Mouse (Mus musculus): ENCODE measurements around the gene Taf13.

Taf13 gene

DNA sequence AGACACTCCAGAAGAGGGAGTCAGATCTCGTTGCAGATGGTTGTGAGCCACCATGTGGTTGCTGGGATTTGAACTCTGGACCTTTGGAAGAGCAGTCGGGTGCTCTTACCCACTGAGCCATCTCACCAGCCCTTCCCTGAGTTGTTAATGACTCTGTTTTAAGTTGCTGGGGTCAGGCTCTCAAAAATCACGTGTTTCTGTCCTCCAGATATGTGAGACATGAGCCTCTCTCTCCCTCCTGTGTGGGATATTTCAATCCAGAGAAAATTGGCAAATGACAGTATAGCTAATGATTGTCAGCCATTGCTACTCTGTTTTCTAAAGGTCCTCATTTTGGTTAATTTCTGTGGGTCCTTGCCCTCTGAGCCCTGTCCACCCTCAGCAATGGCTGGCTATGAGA is 1.9 kb upstream of the Taf13 start:
- in situ Hi-C loops (cut with MboI; ENCODE audit: unreplicated experiment in 2 of 2): loop anchor here in 1 of 2 experiments (10.0 to 25.0 kb wide), 2 partner anchors 345 to 407 kb away; partner anchors contain the start of genes Gpr61 and Prpf38b

GRCm38 (mm10) chr3:108570813-108571212 is 685 bp upstream of the Taf13 start:
- in situ Hi-C loops (cut with MboI; ENCODE audit: unreplicated experiment in 2 of 2): loop anchor here in 1 of 2 experiments (25.0 kb wide), 1 partner anchor 409 kb away; the partner anchor contains the start of gene Gpr61

DNA sequence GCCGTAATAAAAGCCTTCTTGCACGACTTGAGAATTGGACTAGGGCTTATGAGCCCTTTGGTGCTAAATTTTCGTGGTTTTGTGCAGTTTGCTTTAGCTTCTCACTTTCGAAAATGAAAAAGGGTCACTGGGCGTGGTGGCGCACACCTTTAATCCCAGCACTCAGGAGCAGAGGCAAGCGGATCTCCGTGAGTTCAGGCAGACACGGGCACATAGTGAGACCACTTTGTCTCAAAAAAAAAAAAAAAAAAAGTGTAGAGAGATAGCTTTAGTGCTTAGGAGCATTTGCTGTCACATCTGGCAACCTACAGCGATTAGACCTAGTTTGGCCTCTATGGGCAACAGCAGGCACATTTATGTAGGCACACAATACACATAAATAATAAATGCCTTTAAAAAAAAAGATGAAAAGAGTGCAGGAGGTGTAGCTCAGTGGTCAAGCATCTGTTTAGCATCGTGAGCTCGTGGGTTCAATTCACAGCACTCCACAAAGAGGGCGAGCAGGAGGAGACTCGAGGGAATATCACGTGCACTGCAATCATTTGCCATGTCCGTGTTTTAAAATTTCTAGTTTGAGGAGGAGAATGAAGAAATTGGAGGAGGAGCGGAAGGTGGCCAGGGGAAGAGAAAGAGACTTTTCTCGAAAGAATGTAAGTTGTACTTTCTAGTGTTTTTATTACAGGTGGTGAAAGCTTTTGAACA is 962 bp downstream of the Taf13 start:
- in situ Hi-C loops (cut with MboI; ENCODE audit: unreplicated experiment in 2 of 2): loop anchor here in 1 of 2 experiments (25.0 kb wide), 1 partner anchor 410 kb away; the partner anchor contains the start of gene Gpr61

GRCm38 (mm10) chr3:108574018-108574417 is 2.5 kb downstream of the Taf13 start:
- in situ Hi-C loops (cut with MboI; ENCODE audit: unreplicated experiment in 2 of 2): loop anchor here in 1 of 2 experiments (25.0 kb wide), 1 partner anchor 412 kb away; the partner anchor contains the start of gene Gpr61

DNA sequence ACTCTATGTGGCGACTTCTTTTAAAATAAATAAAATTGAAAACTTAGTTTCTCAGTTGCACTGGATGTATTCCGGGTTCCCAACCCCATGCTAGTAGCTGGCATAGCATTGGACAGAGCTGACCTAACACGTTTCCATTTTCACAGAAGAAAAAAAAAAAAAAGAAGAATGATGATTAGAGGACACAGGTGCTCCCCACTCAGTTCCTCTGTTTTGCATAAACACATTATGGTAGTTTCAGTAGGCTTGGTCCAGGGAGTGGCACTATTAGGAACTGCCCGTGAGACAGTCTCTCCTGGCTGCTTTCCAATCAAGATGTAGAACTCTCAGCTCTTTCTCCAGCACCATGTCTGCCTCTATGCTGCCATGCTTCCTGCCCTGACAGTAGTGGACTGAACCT is 13.1 kb downstream of the Taf13 start:
- in situ Hi-C loops (cut with MboI; ENCODE audit: unreplicated experiment in 2 of 2): no loop called here

GRCm38 (mm10) chr3:108588446-108588845 is 16.9 kb downstream of the Taf13 start:
- in situ Hi-C loops (cut with MboI; ENCODE audit: unreplicated experiment in 2 of 2): no loop called here

- in situ Hi-C loops (cut with MboI; ENCODE audit: unreplicated experiment in 2 of 2): no loop called here
Measured at GRCm38 (mm10) chr3:108590786-108591529, 19.5 kb downstream of the Taf13 start, which contains the start of gene Wdr47. Gene Wdr47, plus strand, starts transcription at chr3:108591279.

- in situ Hi-C loops (cut with MboI; ENCODE audit: unreplicated experiment in 2 of 2): no loop called here
Measured at GRCm38 (mm10) chr3:108591530-108592522, 20.3 kb downstream of the Taf13 start.

DNA sequence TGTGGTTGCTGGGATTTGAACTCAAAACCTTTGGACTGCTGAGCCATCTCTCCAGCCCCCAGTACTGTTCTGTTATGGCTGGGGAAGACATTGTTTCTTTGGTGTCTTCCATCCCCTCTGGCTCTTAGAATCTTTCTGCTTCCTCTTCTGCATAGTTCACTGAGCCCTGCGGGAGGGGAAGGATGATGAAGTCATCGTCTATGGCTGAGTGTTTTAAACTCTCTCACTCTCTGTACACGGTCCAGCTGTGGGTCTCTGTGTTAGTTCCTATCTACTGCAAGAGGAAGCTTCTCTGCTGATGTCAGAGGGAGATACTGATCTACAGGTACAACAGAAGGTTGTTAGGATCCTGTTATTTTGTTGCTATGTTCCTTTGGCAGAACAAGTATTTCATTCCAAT is 37.4 kb downstream of the Taf13 start:
- in situ Hi-C loops (cut with MboI; ENCODE audit: unreplicated experiment in 2 of 2): no loop called here
